Mouse (Mus musculus) heart, adult 9 months (tissue): ENCODE data around the gene Ptprh.

Source experiments
- DNase-seq, 2 experiments: peaks; one replicate each; pipeline ENCODE4 v3.0.0; 2022; ENCODE audit warnings: low spot score in 2 of 2

The Ptprh gene

DNA sequence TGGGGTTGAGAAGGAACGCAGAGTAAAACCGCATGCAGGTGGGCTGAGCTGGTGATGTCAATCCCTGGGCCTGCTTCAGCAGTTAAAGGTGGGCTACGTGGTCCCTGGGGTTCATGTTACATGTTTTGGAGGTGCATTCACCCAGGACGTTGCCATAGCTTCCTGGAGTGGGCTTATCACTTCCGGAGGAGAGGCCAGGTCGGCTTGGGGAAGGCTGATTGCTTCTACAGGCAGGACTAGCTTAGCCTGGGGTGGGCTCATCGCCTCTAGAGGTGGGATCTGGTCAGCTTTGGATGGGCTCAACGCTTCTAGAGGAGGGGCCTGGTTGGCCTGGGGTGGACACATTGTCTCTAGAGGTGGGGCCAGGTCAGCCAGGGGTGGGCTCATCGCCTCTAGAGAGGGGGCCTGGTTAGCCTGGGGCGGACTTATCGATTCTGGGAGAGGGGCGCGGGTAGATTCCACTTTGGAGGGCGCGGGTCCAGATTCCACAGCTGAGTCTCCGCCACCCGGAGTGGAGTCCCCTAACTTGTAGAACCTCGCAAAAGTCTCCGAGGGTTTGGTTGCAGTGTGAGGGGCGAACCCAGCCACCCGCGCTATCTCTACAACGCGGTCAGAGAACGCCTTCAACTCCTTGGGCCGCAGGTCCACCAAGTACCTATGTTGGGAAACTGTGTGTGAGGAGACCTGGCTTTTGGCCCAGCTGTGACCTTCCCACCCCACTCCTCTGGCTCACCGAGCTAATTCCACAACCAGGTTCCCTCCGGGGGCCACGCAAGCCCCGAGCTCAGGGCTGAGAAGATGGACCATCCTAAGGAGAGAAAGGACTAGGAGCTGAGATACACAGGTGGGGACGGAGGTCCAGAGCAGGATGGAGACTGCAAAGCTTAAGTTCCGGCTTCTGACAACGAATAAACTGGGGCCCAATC is 80.4 kb downstream of the Ptprh start:
- peak in 1 of 2 experiments; percentile 27 for DNase-seq

DNA sequence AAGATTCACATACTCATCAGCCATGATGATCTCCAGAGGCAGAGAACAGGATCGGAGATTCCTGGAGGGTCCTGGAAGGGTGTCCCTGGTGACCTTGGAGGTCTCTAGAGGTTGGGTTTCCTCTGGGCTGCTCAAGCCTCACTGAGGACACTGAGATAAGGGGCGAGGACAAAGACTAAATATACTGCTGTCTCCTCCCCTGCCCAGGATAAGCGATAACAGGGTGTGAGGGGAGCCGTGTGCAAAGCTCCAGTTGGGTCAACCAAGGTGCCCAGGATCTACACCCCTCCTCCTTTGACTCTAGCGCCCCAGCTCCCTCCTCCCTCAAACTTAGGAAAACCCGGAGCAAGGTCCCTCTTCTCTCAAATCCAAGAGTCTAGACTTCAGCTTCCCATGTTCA is 81.5 kb downstream of the Ptprh start:
- peak; percentile 73 for DNase-seq

DNA sequence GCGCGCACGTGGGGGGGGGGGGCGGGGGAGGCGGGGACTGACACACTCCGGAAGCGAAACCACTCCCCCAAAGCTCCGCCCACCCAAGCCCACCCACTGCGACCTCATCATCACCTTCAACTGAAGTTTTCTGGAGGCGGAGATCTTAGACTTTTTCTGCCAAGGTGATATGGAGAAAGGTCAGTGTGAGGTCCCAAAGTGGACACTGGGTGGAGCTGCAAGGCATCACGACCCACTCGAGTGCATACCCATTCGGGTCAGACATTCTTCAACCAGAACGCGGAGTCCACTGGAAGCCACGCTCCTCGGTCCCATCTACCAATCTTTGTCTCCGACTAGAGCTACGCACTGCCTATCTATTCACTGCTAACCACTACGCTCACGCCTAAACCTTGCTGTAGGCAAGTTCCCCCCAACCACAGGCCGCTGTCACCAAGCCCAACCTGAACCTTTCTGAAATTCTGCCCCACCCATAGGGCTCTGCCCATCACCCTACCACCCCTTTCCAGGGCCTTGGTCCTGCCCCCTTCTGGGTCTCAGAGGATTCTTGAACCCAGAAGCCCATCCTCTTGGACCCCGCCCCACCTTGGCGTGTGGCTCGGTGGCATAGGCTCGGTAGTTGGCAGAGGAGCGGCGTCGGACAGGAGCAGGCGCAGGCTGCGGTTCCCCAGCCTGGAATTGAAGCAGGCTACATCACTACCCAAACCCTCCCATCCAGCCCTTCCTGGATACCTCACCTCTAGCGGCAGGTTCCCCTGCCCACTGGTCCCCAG is 82.4 kb downstream of the Ptprh start:
- DNase-seq = peak; percentile 49 to 64

DNA sequence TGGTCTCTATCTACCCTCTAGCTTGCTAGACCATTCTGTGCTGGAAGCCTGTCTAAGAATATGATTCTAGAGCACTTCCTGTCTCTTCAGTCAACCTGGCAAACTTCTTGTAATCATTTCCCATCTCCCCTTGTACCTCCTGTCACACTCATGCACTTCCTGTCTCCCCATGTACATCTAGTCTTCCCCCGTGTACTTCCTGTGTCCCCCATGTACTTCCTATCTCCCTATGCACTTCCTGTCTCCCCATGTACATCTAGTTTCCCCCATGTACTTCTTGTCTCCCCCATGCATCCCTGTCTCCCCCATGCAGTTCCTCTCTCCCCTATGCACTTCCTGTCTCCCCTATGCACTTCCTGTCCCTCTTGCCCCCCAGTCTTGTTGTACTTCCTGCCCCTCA is 85.4 kb downstream of the Ptprh start:
- DNase-seq = no peak

DNA sequence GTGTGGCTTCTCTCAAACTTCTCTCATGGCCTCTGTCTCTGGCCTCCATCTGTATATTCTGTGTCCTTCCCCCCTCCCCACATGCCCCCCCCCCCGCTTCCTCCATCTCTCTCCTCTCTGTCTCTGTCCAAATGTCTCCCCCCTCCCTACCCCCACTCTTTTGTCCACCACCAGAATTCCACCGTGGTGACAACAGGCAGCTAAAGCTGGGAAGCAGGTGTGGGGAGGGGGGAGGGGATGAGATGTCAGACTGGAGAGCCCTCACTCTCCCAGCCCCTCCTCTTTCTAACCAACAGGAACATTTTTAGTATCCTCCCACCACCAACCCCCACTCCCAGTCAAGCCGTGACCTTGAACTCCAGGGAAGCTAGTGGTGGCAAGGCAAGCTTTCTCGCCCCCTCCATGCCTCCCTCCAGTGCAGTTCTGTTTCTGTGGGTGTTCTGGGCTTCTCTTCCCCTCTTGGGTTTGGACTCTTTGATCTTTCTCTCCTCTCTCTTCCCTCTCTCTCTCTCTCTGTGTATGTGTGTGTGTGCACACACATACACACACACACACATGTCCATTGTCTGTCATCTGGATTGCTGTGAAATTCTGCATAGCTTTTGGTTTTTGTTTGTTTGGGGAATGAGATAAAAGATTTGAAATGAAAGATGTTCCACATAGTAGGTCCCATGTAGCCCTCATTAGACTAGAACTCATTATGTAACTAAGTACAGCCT is 87.3 kb downstream of the Ptprh start, which contains the start of gene Tnnt1:
Tnnt1 (minus strand) TSS at position 51 of the 719 bp plus-strand sequence.
- DNase-seq = peak; percentile 50 to 58

DNA sequence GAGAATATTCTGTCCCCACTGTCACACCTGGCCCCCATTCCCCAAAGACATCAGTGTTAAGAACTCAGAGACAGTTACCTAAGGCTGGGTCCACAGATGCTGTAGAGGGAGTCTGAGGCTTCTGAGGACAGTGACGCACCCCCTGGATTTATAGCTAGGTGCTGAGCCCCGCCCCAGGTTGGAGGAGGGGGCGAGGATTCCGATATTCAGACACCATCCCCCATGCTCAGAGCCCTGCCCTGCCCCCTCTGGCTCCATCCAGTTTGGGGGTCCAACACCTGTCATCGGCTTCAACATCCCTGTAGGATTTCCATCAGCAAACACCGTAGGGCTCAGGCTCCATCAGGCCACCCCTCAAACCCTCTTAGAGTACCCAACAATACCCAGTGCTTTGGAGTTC is 88.0 kb downstream of the Ptprh start:
- peak in 1 of 2 experiments; percentile 13 for DNase-seq

DNA sequence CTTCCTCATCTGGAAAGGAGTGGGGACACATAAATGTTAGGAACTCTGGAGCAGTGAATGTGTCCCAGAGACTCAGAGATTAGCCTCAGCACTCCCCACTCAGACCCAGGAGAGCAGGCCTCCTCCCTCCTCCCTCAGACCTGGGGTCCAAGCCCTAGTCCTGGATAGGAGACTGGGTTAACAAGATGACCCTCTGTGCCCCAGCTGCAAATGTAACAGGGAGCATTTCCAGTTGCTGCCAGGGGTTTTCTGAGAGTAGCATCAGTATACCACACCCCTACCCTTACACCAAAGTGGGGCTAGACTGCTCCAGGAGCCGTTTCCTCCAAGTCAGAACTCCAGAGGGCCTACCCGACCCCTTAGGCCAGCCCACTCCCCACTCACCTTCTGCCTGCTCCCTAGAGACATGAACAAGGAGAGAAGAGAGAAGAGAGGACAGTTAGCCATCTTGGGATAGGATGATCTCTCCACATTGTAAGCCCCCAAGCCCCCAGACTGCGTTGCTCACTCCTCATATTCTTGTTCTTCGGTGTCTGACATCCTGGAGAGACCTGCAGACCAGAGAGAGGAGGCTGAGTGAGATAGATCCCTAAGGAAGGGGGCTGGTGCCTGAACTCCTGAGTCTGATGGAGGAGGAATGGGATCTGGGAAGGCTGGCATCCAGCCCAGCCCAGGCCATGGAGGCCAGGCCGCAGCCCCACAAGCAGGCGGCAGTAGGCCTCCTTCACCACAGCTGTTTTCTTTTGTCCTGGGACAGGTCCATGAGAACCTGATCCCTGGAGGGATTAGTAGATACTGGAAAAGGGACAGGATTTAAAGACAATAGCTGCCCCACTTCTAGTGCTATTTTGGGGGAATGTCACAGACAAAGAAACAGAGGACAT is 89.8 kb downstream of the Ptprh start:
- DNase-seq = no peak

DNA sequence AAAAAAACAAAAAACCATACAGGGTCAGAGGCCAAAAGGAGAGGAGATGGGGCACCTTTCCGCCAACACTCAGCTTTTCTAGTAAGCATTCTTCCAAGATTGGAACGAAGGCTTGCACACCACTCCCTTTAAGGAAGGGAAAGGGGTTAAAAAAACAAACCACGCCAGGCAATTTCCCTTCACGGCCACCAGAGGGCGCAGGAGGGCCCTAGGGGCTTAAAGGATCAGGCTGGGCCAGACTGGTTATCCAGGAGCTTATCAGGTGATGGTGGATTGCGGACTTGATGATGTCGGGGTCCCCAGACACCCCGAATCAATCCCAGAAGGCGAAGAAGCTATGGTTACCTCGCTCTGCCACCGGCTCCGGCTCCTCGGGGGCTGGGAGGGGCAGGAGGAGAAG is 90.6 kb downstream of the Ptprh start:
- DNase-seq = no peak

DNA sequence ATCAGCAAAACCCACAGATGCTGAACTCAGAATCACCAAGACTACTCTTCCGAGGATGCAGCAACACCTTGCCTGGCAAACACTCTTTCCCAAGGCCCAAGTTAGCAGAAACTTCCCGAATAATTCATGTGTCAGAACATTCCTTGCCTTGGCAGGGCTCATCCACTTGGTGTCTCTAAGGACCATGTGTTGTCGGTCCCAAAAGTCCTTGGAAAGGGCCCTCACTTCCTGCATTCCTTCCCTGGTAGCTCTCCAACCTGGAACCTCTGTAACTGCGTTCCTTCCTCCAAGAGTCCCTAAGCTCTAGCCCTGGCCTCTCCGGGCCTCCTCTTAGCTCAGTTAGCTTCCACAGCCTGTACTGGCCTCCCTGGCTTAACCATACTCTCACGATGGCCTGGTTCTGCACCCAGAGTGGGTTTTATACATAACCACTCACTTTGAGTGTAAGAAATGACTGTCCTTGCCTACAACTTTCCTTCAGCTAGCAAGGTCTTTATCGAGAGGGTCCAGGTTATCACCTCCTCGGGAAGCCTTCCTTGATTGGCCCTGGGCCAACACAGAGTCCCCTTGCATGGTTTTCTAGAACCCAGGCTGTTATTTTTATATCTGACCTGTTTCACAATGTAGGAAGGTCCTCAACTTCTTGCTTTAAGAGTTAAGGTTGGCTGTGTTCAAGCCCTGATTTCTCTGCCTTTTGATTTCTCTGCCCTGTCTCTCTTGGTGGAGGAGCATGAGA is 92.2 kb downstream of the Ptprh start:
- DNase-seq = peak; percentile 43 to 51

DNA sequence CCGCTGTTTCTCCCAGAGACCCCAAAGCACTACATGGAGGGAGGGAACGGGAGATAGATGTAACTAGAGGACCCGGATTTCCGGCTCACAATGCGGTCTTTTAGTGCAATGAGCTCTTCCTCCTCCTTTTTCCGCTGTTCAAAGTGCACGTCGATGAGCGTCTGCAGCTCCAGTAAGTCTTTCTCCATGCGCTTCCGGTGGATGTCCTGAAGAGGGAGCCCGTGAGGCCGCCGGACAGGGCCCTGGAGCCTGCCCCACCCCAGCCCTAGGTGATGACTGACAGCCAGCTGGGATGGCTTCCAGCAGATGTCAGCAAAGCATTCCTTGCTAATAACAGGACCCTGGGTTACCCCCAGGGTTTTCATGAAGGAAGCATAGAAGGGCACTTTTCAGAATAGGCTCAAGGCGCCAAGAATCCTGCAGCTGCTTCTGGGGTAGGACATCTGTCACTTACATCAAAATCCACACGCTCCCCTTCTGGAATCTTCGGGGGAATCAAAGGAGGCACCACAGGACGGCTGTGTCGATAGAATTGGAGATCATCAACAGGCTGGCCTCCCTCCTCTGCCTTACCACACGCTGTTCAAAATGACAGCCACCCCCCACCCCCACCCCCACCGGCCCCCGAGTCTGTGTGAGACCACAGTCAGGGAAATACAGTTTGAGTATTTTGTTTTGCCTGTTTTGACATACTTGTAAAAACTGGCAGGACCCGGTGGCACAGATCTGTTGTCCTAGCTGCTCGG is 93.8 kb downstream of the Ptprh start:
- DNase-seq = peak; percentile 78 to 80

DNA sequence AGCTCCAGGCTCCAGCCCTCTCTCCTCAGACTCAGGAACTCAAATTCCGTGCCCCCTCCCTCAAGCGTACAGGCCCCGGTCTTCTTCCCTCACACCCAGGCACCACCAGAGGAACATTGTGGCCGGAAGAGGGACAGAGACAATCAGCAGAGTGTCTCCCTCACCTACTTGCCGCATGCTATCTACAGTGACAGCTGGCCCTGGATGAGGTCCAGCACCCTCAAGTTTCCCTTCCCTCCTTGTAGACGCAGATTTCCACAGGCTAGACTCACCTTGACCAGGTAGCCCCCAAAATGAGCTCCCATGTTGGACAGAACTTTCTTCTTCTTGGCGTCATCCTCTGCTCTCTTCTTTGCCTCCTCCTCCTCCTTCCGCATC is 95.1 kb downstream of the Ptprh start:
- DNase-seq = no peak

DNA sequence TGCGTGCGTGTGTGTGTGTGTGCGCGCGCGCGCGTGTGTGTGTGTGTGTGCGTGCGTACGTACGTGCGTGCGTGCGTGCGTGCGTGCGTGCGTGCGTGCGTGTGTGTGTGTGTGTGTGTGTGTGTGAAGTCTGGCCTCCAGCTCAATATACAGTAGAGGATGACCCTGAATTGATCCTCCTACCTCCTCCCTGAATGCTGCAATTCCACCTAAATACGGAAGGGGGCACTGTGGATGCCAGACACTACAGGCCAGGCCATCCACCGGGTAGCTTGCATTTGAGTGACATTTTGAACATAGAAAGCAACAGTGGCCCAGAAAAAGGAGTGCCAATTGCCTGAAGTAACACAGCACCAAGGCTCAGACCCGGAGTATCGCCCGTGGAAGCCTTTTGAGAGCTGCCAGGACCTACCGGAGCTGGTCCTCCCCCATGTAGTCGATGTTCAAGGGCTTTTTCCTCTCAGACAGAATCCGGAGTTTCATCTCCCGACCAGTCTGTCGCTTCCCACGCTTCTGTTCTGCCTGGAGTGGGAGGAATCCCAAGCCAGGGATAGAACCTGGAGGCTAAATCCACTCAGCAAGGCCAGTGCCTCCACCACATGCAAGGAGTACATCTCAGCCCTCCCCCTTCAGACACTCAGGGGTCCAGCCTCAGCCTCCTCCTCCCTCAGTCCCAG is 95.6 kb downstream of the Ptprh start:
- no peak for DNase-seq

DNA sequence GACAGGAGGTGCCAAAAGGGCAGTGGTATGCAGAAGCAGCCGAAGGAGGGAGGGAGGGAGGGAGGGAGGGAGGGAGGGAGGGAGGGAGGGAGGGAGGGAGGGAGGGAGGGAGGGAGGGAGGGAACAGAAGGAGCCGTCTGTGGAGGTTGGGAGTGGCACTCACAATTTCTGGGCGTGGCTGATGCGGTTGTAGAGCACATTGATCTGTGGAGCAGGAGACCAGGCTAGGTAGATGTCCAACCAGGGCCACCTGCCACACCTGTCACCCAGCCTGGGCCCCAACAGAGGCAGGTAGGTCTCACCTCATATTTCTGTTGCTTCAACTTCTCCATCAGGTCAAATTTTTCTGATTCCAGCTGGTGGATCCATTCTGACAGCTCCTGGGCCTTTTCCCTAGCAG is 96.6 kb downstream of the Ptprh start:
- DNase-seq = no peak

DNA sequence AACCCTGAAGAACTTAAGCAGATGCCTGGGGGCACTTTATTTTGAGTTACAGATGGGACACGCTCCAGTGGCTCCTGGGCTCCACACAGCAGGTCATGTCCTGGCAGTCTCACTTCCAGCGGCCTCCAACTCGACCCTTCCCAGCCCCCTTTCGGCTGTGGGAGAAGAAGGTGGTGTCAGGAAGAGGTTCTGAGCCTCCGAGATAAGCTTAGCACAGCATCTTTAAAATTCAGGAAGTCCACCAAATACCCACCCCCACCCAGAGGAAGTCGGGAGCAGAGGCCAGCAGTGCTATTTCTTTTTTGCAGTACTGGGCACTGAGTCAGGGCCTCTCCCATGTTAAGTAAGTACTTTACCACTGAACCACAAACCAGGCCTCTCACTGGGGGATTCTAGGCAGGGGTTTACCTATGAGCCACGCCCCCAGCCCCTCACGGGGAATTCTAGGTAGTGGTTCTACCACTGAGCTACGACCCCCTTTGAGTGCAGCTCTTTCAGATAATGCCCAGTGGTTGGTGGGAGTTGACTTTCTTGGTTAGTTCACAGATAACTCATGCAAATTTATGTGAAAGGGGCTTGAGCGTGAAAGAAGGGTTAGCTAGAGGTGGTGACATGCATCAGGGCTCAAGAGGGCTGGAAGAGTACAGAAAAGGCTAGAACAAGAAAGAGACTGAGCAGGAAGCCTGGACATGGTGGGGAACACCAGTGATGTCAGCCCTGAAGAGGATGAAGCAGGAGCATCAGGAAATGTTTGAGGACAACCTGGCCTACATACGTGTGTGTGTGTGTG is 99.0 kb downstream of the Ptprh start:
- DNase-seq = no peak

DNA sequence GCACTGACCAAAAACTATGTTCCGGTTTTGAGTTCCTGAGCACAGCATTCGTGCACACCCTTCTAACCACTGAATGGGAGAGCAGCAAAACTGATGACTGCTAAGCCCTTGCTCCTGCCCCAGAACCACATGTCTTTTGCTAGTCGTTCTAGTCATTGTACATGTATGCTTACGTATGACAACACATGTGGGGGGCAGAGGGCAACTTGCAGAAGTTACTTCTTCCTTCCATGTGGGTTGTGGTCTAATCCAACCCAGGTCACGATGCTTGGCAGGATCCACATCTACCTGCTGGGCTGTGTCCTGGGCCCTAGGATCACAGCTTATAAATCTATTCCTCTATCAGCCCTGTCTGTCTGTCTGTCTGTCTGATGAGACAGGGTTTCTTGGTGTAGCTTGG is 100.0 kb downstream of the Ptprh start:
- no peak for DNase-seq

DNA sequence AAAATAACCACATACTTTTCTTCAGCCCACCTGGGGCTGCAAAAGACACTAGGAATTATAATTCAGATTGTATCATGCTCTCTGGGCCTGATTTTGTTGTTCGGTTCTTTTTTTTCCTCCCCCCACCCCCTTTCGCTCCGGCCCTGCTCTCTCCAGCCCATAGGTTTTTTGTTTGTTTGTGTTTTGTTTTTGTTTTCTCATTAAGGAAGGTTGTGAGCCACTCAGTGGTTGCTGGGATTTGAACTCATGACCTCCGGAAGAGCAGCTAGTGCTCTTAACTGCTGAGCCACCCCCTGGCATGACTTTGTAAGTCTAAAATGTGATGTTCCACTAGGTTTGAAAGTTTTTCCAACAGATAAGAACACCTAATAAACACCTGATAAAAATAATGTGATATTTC is 100.7 kb downstream of the Ptprh start:
- no peak for DNase-seq

DNA sequence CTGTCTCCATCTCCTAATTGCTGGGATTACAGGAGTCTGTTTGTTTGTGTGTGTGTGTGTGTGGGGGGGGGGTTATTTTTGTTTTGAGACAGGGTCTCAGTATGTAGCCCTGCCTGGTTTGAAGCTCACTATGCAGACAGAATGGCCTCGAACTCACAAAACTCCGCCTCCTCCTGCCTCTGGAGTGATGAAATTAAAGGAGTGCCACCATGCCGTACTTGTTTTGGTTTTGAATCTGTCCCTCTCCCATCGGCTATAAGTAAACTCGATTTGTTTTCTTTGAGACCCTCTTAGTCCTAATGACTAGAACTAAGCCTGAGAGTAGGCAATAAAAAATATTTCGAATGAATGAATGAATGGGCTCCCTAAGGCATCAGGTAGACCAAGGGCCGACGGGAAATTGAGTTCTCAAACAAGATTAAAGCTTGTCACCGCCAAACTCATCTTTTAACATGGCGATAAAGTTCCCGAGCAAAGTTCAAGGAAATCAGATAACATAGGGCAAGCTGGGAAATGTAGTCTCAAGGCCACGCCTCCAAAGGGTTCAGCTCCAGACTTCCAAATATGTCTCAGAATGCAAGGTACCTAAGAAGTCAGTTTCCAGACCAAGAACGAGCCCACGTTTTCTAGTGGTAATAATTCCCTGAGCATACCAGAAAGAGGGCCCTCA is 101.3 kb downstream of the Ptprh start:
- DNase-seq = peak; percentile 59 to 61
